Mouse (Mus musculus) frontal cortex, adult 2 months (tissue): ENCODE data around the gene Msx3. TPM values are rescaled to one million over a fixed set of nuclear protein-coding genes. Genes with fewer than 3 reads are reported as not detected.

Experiments used
- DNase-seq, 2 experiments: peaks; one replicate each; pipeline ENCODE4 v3.0.0; 2022; ENCODE audit warnings: low spot score in 1 of 2; ENCODE audit errors: extremely low spot score in 1 of 2
- polyA plus RNA-seq: library from polyadenylated mRNA; depleted of rRNA; stranded (reverse); fragments of >200 nt; gene quantifications from 2 replicates; pipeline ENCODE4 v1.2.3, GENCODE M21; 2012; rRNA removed

Msx3 gene
- 0.17 and 0.28 TPM in 2 replicates for polyA plus RNA-seq

DNA sequence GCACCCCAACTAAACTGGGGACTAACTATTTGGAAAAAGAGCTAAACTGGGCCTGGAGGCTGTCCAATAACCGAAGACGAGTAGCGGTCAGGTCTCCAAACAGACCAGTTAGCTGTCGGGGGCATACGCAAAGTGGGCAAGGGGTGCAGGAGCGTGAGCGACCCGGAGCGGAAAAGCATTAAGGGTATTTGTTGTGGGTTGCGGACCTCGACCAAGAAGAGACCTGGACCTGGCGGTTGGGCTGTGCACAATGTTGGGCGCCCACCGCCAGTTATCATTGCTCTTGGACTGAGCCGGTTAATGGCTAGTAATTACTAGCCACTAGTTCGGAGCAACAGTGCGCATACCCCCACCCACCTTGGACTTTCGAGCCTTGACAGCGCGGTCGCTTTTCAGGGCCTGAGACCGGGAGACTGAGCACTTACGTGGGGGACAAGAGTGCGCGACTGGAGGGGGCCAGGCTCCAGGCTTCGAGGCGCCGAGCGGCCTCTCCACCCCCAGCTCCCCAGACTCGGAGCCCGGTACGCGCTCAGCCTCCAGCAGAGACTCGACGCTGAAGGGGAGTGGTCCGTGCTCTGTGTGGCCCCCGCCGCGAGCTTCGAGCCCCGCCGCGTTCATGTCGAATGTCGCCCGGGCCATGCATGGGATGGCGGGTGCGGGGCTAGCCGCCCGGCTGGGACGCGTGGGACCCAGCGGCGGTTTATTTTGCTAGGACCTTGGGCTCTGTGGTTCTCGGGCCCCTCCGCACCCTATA, at the start of gene Msx3:
Gene Msx3 (minus strand): TSS at position 729 of the 754 bp plus-strand sequence.
- DNase-seq = no peak

DNA sequence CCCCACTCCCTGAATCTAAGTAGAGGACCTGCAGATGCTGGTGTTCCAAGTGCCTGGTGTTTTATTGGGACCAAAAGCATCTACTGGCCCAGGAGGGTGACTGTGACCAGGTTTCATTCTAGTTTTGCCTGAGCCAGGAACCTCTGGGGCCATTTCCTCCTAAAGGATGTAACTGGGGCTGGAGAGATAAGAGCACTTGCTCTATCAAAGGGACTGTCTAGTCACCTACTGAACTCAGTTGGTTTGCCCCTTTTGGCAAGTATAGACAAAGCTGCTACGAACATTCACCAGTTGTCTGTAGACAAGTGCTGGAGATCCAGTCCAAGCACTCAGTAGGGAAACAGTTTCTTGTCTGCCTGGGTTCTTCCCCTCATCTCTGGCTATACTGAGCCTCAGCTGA, 49.6 kb upstream of the Msx3 start:
- DNase-seq = no peak

DNA sequence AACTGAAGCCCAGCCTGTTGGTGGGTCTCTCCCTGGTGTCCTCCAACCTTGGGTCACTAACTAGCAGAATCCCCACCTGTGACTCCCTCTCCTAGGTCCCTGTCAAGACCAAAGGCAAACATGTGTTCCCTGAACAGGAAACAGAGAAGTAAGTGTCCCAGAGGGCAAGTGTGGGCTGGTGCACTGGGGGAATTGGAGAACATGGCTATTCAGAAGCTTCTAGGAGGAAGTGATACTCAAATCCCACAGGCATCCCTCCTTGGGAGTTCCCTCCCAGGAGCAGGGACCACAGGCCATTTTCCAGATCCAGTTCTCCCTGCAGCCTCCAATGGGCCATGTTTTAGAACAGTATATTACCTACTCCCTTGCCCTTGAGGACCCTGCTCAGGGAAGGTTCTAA, 47.2 kb upstream of the Msx3 start:
- no peak for DNase-seq

DNA sequence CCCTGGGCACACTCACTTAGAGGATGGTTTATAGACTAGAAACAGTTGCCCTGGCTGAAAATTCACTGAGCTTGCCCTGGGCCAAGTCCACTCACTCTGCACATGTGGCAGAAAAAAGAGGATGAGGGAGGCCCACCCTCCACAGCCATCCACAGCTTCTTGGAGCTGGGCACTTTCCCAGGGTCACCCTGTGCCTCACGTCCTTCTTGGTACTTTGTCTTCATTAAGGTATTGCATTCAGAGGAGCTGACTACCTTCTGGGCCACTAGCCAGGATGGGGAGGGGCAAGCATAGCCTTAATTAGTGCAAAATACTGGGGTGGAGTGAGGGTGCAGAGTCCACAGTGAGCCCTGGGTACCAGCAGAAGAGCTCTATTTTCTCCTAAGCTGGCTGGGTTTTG, 46.7 kb upstream of the Msx3 start:
- DNase-seq = no peak

DNA sequence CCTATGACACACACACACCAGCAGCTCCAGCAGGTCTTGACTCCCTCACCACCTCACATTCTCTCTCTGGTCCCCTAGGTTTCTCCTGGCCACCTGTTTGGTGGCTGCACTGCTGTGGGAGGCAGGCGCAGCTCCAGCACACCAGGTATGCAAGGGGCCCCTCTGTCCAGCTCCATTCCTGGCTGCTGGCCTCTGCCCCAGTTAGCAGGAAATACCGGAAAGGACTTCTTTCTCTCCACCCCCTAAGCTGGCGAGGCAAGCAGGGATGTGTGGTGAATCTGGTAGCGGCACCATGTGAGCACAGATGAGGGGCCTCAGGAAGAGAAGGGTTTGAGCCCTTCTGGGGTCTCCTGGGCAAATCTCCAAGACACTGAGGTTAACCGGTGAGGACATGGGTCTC, 46.1 kb upstream of the Msx3 start:
- DNase-seq = no peak

DNA sequence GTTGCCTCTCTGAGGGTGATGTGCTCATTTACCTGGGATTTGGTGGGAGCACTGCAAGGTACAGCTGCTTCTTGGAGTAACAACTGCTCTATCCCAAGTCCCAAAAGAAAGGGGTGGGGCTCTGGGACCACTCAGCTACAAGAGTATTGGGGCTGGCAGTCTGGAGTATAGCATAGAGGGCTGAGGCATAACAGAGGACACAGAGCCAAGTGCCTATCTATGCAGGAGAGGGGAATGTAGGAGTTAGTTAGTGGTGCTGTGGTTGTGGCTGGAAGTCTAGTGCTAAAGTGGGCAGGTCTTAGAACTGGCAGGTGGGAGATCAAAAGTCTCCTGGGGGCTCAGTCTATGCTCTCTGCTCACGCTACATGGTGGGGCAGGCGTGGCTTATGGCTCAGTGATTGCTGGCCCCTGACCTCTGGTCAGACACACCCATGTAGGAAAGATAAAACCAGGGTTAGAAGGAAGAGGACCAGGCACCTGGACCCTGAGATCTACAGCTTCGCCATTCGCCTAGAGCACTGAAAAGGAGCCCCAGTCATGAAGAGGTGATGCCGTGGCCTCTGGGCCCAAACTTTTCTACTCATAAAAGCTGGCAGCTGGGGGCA, 44.1 kb upstream of the Msx3 start, which contains the start of gene Prap1:
Gene Prap1 (plus strand): TSS at position 472 of the 605 bp plus-strand sequence.
- DNase-seq = no peak

DNA sequence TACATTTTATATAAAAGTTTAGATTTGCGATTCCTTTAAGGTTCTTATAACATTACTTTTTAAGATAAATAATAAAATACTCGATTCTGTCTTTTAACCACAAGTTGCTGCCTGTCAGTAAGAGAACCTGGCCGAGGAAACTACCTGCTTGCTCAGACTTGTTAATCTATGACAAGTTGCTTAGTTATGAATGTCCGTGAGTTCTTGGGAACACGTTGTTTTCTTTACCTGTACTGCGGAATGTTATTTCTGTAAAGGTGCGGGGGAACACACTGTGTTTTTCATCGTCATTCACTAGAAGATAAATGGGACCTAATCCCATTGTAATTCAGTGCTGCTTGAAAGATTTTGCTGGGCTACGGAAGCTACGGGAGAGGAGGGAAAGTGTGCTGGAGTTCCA, 41.7 kb upstream of the Msx3 start:
- no peak for DNase-seq

DNA sequence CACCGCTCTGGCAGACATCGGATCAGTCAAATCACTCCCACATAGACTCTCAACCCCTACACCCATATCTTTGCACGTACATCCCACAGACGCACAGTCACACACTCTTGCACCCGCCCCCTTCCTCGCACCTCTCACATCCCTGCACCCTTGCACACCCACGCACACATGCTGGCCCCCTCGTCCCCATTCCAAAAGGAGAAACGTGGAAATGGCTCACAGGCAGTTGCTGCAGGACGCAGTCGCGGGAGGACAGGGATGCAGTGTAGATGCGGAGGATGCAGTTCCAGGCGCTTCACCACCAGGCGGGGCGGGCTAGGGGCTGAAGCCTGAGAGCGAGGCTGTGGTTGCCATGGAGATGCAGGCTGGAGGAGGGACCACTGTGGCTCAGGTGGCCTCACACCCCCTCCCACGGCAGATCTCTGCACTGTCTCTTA, 33.4 kb upstream of the Msx3 start, which contains the start of gene Caly:
Gene Caly (minus strand): TSS at position 307 of the 437 bp plus-strand sequence.
- peak; percentile 93 to 95 for DNase-seq

DNA sequence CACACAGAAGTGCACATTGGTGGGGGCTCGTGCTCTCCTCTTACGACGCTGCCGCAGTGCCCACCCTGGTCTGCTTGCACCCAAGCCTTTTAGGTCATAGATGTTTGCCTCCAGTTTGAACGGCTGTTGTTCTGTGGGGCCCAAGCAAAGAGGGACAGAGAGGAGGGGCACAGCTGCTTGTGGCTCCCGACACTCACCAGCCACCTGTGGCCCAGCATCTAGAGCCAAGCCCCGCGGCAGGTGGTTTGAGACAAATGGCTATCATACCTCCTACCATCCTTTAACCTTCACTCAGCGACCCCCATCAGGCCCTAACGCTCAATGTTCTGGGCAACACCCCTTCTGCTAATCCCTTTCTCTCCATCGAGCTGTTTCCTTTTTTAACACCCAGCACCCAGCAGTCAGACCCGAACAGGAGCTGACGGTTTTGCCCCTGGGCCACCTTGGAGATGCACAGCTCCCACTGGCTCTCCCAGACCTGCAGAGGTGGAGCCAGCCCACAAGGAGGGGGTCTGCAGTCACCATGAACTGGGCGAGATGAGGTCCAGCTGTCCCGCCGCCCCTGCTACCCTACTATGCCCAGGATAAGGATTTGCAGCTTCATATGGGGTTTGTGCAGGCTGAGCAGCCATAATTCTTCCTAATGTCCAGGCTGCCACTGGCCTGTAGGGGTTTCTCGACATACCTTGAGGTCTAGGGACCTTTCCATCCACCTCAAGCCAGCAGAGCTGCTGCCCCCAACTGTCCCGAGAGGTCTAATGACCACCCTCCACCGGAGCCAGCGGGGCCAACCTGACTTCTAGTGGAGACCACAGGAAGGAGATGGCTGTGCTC, 32.7 kb upstream of the Msx3 start:
- peak in 1 of 2 experiments; percentile 45 for DNase-seq

DNA sequence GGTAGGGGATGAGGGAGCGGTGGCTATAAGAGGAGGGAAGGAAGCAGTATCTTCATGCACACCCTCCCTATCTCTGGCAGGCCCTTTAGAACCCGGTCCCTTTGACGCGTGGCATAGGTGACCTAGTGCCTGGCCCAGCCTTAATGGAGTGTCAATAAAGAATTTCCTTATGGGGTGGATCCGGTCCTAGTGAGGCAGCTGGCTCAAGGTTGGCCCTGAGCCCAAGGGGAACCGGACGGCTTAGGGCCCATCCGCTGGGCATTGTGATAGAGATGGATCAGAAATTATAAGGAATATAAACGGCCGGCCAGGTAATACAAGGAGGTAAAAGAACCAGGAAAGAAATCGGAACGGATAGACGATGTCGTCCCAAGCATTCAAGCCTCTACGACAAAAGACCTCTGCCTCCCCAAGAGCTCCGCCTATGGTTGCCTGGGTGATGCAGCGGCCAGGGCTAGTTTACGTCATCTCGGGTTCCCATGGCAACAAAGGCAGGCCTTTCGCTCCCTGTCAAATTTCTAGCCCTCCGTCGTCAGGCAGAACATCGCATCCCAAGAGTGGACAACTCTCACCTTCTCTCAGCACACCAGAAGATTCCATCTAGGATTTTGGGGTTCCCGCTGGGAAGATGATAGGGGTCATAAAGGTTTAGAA, 31.7 kb upstream of the Msx3 start:
- DNase-seq = peak; percentile 89 to 96

DNA sequence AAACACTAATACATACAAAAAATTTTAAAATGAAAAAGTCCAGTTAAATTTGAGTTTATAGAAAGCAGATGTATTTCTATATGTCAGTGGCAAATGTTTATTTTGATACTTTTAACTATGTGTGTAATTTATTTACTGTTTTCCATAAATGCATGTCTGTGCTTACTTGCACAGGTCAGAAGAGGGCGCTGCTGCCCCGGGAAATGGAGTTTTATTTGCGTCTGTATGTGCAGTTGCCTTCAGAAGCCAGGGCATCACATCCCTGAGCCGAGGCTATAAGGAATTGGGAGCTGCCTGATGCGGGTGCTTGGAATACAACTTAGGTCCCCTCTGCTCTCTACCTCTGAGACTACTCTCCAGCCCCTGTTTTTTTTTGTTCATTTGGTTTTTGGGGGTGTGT, 29.8 kb upstream of the Msx3 start:
- DNase-seq = peak in 1 of 2 experiments; percentile 86

DNA sequence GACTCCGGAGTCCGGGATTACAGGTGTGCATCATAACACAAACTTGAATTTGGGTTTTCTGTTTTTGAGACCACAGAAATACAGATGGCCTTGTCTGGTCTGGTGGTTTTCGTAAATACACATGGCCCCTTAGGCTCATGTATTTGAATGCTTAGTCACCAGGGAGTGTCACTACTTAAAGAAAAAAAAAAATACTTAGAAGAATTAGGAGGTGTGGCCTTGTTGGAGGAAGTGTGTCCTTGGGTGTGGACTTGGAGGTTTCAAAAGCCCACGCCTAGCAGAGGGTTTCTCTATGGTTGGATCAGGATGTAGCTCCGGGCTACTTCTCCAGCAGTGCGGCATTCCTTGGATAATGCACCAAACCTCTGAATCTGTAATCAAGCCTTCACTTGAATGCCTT, 28.8 kb upstream of the Msx3 start:
- DNase-seq = no peak

DNA sequence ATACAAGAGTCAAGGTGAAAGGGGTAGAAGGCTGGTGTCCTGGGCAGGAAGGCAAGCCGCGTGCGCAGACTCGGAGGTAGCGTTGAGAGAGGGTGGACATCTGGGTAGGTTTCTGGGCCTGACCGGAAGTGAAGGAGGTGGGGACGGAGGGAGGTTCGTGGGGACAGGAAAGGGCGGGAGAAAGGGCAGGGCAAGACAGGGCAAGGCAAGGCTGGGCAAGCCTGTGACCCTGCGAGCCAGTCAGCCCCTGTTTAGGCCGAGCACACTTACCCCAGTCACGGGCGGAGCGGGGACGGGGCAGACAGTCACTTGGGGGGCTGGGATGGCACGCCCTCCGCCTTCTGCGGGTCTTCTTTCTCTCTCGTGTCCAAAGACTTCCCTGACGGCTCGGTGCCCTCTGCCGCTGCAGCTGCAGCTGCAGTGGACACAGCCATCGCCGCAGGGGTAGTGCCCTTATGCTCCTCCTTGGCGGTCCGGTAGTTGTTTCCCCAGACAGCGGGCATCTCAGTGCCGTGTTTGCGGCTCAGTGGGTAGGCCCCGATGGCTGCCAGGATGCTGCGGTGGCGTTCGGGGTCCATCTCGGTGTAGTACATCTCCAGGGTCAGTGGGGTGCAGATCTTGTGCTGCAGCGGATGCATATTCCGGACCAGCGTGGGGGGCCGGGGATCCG, 21.3 kb upstream of the Msx3 start:
- DNase-seq = no peak

DNA sequence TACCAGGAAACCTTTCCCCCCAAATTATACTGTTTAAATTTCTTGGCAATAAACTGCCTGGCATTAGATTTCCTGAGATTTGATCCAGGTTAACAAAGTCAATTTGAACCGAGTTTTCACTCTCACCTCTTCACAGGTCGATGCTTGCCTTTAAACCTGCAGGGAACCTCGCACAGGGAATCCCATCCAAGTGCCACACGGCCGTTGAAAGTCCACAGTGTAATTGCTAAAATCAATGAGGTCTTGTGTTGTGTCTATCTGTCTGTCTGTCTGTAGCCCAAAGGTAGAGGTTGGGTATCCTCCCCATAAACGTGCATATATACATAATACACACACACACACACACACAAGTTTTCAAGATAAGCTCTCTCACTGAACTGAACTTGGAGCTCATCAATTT, 18.5 kb upstream of the Msx3 start:
- no peak for DNase-seq

DNA sequence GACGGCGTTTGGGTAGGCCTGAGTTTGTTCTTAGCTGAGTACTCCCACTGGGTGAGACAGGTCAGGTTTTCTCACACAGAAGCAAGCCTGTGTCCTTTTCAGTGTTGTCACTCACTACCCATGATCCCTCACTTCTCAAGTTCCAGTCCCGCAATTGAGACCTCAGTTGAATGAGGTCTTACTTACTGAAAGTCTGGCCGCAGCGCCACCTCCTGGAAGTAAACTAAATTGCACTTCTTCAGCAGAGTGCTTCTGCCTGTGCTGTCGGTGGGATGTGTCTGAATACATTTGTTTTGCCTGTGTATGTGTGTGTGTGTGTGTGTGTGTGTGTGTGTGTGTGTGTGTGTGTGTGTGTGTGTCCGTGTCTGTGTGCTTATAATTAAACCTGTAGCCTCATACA, 14.2 kb upstream of the Msx3 start:
- DNase-seq = peak in 1 of 2 experiments; percentile 92

DNA sequence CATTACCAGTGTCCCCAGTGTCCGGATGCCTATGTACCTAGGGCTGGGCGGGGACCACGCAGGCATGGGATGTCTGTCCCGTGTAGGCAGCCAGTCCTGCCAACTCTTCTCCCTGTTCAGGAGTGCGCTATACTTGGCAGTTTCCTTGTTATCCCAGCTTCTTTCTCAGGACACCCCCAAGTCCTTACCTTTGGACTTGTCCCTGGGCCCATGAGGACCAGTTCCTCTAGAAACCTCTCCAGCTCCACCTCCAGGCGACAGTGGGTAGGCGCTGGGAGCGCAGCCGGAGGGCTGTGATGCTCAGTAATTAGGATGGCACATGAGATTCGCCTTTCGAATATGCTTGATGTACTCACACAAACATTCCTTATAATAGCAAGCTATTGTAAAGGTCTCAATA, 13.4 kb upstream of the Msx3 start:
- DNase-seq = peak in 1 of 2 experiments; percentile 31

DNA sequence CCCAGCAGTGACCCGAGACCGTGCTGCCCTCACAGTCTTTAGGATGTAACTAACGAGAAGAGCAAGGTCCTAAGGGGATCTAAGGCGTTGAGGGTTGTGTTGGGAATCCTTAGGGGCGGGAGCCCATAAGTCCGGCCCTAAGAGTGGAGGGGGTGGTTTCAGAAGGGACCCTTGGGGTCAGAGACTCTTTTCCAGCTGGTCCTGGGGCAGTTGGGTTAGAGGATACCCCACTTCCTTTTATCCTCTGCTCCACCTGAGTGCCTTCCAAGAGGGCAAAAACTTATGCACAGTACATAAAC, 12.9 kb upstream of the Msx3 start:
- DNase-seq = no peak

DNA sequence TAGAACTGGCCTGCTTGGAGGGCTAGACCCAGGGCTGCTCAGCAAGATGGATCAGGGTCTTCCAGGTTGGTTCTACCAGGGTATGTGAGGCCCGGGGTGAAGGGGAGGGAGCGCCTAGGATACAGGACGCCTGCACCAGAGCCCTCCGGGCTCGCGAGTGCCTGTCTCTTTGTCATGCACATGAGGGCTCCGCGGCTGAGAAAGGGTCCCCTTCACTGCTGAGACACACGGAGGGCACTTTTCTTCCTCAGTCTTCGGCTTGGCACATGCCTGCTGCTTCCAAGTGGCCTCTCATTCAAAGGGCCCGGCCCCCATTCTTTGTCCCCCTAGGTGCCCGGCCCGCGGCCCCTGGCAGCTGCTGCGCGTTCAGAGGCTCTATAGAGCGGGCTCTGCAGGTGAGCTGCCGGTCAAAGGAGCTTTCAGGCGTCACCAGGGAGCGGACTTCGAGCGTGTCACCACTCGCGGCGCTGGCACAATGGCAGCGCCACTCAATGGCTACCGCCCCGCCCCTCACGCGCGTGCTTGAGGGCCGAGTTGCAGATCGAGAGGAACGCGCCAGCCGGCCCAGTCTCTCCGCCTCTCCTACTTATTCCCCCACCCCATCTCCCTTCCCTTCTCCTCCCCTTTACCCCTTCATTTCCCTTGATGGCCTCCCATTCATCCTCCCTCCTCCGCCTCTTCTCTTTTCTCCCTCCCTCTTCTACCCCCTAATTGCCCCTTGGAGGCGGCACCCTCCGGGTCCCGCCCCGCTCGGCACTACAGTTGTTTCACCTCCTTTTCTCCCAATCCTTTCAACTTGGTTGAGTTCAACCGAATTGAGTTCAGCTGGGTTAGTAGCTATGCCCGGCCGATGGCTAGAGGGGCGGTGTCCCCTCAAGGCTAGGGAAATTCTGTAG, 12.3 kb upstream of the Msx3 start:
- no peak for DNase-seq

DNA sequence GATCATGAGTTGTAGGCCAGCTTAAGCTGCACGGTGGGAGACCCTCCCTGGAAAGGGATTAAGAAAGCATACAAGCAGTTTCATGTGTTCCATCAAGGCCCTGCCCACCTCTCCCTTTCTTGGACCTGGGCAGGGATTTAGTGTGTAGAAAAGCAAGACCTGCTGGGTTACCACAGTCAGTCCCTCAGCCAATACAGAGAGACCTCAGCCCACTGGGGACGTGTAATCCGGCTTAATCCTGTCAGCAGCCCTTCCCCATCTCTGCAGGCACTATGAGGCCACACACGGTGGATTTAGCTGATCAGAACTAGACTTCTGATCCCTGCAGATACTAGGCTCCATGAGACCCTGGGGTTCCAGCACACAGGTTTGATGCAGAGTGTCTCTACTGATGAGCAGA, 10.7 kb upstream of the Msx3 start:
- DNase-seq = no peak
